Mouse (Mus musculus) hindbrain, embryonic 10.5 days (tissue): ENCODE results near the gene Atxn7l2. TPM values are rescaled to one million over a fixed set of nuclear protein-coding genes. Genes with fewer than 3 reads are reported as not detected.

Source experiments
- DNase-seq: peaks from one replicate; pipeline ENCODE4 v3.0.0-alpha.2; 2017; ENCODE audit warnings: low spot score
- H3K27ac ChIP-seq: fragments of 300-500 bp; sonication (generic); 2 replicates; pipeline ENCODE4 v1.5.1; 2016; ENCODE audit warnings: mild to moderate bottlenecking, moderate library complexity
- H3K27me3 ChIP-seq: fragments of 300-500 bp; sonication (generic); 2 replicates; pipeline ENCODE4 v1.6.1; 2016; ENCODE audit warnings: mild to moderate bottlenecking; ENCODE audit not compliant: poor library complexity, insufficient read depth, severe bottlenecking
- H3K36me3 ChIP-seq: fragments of 300-500 bp; sonication (generic); 2 replicates; pipeline ENCODE4 v1.6.1; 2016; ENCODE audit warnings: mild to moderate bottlenecking, moderate library complexity
- H3K4me1 ChIP-seq: fragments of 300-500 bp; sonication (generic); replicated peaks from 2 replicates; pipeline ENCODE4 v1.6.1; 2016; ENCODE audit warnings: mild to moderate bottlenecking
- H3K4me3 ChIP-seq: fragments of 300-500 bp; sonication (generic); 2 replicates; pipeline ENCODE4 v1.5.1; 2016; ENCODE audit warnings: mild to moderate bottlenecking, moderate library complexity
- H3K9me3 ChIP-seq: fragments of 300-500 bp; sonication (generic); 2 replicates; pipeline ENCODE4 v1.6.1; 2016; ENCODE audit warnings: mild to moderate bottlenecking, moderate library complexity
- WGBS: fragments of 180-500 bp; shearing (Covaris S2); methylation state at CpG from one replicate; pipeline ENCODE4 v1.1.7; 2016; 5-methylcytosine and 5-hydroxymethylcytosine counted together
- polyA plus RNA-seq: library from polyadenylated mRNA; unstranded; fragments of >200 nt; fragmentation: Nextera tagmentation; extraction: Ambion mirVana; gene quantifications from 2 replicates; pipeline ENCODE4 v1.2.1, GENCODE M21; 2016

The Atxn7l2 gene
- polyA plus RNA-seq, 1 experiment from 2014 or later = 26.8 TPM

DNA sequence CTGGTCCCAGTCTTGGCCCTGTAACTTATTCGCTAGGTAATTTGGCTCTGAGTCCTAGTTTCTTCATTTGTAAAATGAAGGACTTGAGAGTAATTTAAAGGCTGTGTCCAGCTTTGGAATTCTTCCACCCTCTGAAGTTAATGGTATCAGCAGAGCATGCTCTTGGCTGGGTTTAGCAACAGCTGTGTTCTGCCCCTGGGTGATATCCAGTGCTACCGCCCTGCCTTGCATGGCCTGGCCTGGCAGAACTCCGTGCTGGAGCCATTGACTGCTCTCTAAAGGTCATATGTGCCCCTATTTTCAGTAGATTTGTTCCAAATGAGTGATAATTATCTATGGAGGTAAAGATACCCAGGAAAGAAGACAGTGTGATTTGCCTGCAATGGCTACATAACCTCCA lies 9.9 kb upstream of the Atxn7l2 start:
- H3K27me3 ChIP-seq = peaks cover 37% of the 10 kb centered on the region
- H3K4me1 ChIP-seq = peaks cover 2% of the 10 kb centered on the region; the same call in 1 of the 2 replicates
- no peak for DNase-seq
- H3K36me3 ChIP-seq = no peaks in the 10 kb centered on the region
- no peak overlapping the region for H3K27ac ChIP-seq
- no peak overlapping the region for H3K4me3 ChIP-seq
- no peaks in the 10 kb centered on the region for H3K9me3 ChIP-seq
- WGBS = 87% methylated on average over 3 of the region's 3 CpGs

- no peak overlapping the region for H3K27ac ChIP-seq
- DNase-seq = no peak
These were observed 4.0 kb upstream of the Atxn7l2 start for GRCm38 (mm10) chr3:108214734-108215133.

GRCm38 (mm10) chr3:108212406-108212805 lies 1.7 kb upstream of the Atxn7l2 start:
- Histone ChIP-seq H3K9me3 (no peaks in the 10 kb centered on the region), H3K4me3 (no peak overlapping the region), H3K27me3 (no peaks in the 10 kb centered on the region), H3K4me1 (peaks cover 31% of the 10 kb centered on the region), H3K36me3 (peaks cover 12% of the 10 kb centered on the region), H3K27ac (no peak overlapping the region)
- no peak for DNase-seq
- 88% methylated on average over 8 of the region's 8 CpGs for WGBS

More at GRCm38 (mm10) chr3:108214734-108215133, 4.0 kb upstream of the Atxn7l2 start:
- WGBS = 20% methylated on average over 5 of the region's 5 CpGs
- Histone ChIP-seq H3K4me1 (peaks cover 13% of the 10 kb centered on the region), H3K36me3 (no peaks in the 10 kb centered on the region), H3K27me3 (no peaks in the 10 kb centered on the region), H3K9me3 (no peaks in the 10 kb centered on the region), H3K4me3 (no peak overlapping the region)

GRCm38 (mm10) chr3:108211845-108212244 lies 1.1 kb upstream of the Atxn7l2 start:
- Histone ChIP-seq H3K4me1 (peaks cover 31% of the 10 kb centered on the region), H3K9me3 (no peaks in the 10 kb centered on the region), H3K4me3 (0 out of 2 replicates have a peak overlapping the region, but pooled peaks have one; percentile 76), H3K27ac (0 out of 2 replicates have a peak overlapping the region, but pooled peaks have one; percentile 99), H3K36me3 (peaks cover 17% of the 10 kb centered on the region), H3K27me3 (no peaks in the 10 kb centered on the region)
- 87% methylated on average over 6 of the region's 6 CpGs for WGBS
- DNase-seq = no peak

GRCm38 (mm10) chr3:108209946-108210770 lies 576 bp downstream of the Atxn7l2 start:
- peak; percentile 95 for DNase-seq
- H3K27me3 ChIP-seq = no peaks in the 10 kb centered on the region
- H3K36me3 ChIP-seq = peaks cover 34% of the 10 kb centered on the region
- H3K4me1 ChIP-seq = peaks cover 31% of the 10 kb centered on the region
- H3K27ac ChIP-seq = peak overlapping the region; percentile 99
- no peaks in the 10 kb centered on the region for H3K9me3 ChIP-seq
- peak overlapping the region; percentile 76 for H3K4me3 ChIP-seq
- WGBS = under 1% methylated on average over 72 of the region's 72 CpGs

GRCm38 (mm10) chr3:108209536-108209935 lies 1.2 kb downstream of the Atxn7l2 start:
- peaks cover 31% of the 10 kb centered on the region for H3K4me1 ChIP-seq
- H3K27ac ChIP-seq = peak overlapping the region; percentile 99
- no peak for DNase-seq
- 11% methylated on average over 8 of the region's 8 CpGs for WGBS
- no peaks in the 10 kb centered on the region for H3K27me3 ChIP-seq
- H3K9me3 ChIP-seq = no peaks in the 10 kb centered on the region
- H3K4me3 ChIP-seq = peak overlapping the region; percentile 76
- peaks cover 40% of the 10 kb centered on the region for H3K36me3 ChIP-seq

GRCm38 (mm10) chr3:108209001-108209400 lies 1.7 kb downstream of the Atxn7l2 start:
- WGBS = 74% methylated on average over 3 of the region's 3 CpGs
- no peak for DNase-seq

DNA sequence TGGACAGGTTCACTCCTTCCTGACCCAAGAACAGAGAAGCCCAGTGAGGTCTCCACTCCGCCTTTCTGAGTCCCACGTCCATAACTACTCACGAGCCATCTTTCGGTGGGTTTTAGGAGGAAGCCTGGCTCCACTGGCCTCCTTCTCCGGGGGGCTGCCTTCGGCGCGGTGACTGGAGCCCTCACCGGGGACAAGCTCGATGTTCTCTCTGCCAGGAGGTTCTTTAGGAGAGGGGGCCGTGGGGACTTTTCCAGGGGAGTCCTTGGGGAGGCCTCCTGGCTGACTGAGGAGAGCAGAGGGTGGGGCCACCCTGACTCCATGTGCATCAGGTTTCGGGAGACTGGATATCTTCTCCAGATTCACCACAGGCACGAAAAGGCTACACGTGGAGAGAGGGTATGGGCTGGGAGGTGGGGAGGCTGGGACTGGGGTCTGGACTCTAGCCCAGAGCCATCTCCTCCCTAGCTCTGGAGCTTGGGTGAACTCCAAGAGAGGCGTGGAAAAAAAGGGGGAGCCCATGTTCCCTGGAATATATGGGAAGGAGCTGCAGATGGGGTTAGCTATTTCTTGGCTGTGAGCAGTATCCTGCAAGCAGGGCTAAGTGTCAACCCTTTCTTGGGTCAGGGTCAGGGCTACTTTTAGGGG lies 3.9 kb downstream of the Atxn7l2 start:
- Histone ChIP-seq H3K9me3 (no peaks in the 10 kb centered on the region), H3K27ac (no peak overlapping the region), H3K4me3 (no peak overlapping the region), H3K27me3 (no peaks in the 10 kb centered on the region), H3K4me1 (peaks cover 45% of the 10 kb centered on the region), H3K36me3 (peaks cover 66% of the 10 kb centered on the region)
- WGBS = 93% methylated on average over 15 of the region's 15 CpGs
- no peak for DNase-seq

More at GRCm38 (mm10) chr3:108209001-108209400, 1.7 kb downstream of the Atxn7l2 start:
- peaks cover 45% of the 10 kb centered on the region for H3K36me3 ChIP-seq
- H3K27me3 ChIP-seq = no peaks in the 10 kb centered on the region
- peak overlapping the region; percentile 76 for H3K4me3 ChIP-seq
- peaks cover 31% of the 10 kb centered on the region for H3K4me1 ChIP-seq
- peak overlapping the region; percentile 99 for H3K27ac ChIP-seq
- no peaks in the 10 kb centered on the region for H3K9me3 ChIP-seq

GRCm38 (mm10) chr3:108205601-108206000 lies 5.1 kb downstream of the Atxn7l2 start:
- Histone ChIP-seq H3K4me3 (no peak overlapping the region), H3K4me1 (peaks cover 46% of the 10 kb centered on the region), H3K27me3 (no peaks in the 10 kb centered on the region), H3K27ac (no peak overlapping the region), H3K9me3 (no peaks in the 10 kb centered on the region), H3K36me3 (peaks cover 73% of the 10 kb centered on the region)
- WGBS = 91% methylated on average over 8 of the region's 8 CpGs
- DNase-seq = no peak

- no peak for DNase-seq
- Histone ChIP-seq H3K4me1 (peaks cover 53% of the 10 kb centered on the region), H3K9me3 (no peaks in the 10 kb centered on the region), H3K27ac (no peak overlapping the region), H3K4me3 (no peak overlapping the region), H3K36me3 (peaks cover 74% of the 10 kb centered on the region), H3K27me3 (no peaks in the 10 kb centered on the region)
- 90% methylated on average over 11 of the region's 11 CpGs for whole genome bisulfite sequencing
These were observed 6.3 kb downstream of the Atxn7l2 start for GRCm38 (mm10) chr3:108204470-108204869.

DNA sequence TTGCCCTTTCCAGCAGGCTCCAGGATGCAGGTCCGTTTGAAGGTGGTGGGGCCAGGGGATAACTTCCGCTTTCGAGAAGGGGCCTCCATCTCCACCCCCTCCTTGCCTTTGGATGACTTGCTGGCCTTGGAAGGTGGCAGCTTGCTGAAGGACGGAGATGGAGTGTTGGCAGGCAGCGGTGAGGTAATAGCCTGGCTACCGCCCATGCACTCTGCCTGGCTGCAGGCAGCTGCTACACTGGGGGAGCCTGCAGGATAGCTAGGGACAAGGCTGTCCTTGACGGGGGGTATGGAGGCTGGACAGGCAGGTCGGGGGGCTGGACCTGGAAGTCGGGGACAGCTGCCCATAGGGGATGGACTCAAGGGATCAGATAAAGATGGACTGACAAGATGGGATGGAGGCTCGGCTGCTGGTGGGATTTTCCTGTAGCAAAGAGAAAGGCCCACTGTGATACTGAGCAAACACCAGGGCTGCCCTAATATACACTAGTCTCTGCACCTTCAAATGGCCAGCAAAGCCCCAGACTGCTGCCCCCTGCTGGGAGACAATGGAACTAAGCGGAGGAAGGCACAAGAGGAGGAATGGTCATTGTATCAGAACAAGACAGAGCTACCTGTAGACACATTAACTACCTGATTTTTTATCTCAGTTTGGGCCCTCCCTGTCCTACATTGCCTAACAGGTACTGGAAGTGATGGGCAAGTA lies 7.0 kb downstream of the Atxn7l2 start:
- H3K9me3 ChIP-seq = no peaks in the 10 kb centered on the region
- H3K27me3 ChIP-seq = no peaks in the 10 kb centered on the region
- peaks cover 50% of the 10 kb centered on the region for H3K4me1 ChIP-seq
- peaks cover 81% of the 10 kb centered on the region for H3K36me3 ChIP-seq
- H3K4me3 ChIP-seq = no peak overlapping the region
- no peak overlapping the region for H3K27ac ChIP-seq
- DNase-seq = peak; percentile 81
- WGBS = 86% methylated on average over 11 of the region's 11 CpGs

GRCm38 (mm10) chr3:108203212-108203611 lies 7.5 kb downstream of the Atxn7l2 start:
- H3K36me3 ChIP-seq = peaks cover 83% of the 10 kb centered on the region
- peaks cover 45% of the 10 kb centered on the region for H3K4me1 ChIP-seq
- no peak overlapping the region for H3K4me3 ChIP-seq
- no peaks in the 10 kb centered on the region for H3K9me3 ChIP-seq
- 93% methylated on average over 13 of the region's 13 CpGs for WGBS
- H3K27me3 ChIP-seq = no peaks in the 10 kb centered on the region
- DNase-seq = no peak
- no peak overlapping the region for H3K27ac ChIP-seq
